In the genomic region with DNA sequence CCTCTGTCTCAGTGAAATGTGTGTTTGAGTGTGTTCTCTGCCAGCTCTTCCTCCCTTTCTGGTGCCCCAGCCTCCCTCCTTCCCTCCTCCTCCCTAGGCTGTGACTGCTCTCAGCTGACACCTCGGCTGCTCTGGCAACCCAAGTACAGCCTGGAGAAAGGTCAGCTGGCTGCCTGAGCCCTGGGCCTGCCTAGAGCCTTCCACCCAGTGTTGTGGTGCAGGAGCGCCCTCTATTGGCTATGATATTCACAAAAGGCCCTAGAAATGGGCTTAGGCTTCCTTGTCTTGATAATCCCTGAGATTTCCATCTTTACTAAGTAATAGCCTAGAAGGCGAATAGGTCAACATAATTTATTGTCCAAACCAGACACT, we compare ENCODE assay signal across 8 mouse cellular contexts.
DNase-seq lines count a peak whose midpoint lies in the region; ATAC-seq and TF ChIP-seq lines count a peak whose summit lies in the region.

No protein-coding gene starts in this region.

- TF ChIP-seq CTCF in testis, adult 2 months (IDR thresholded peaks at IDR 0.05; ENCODE audit: control insufficient read depth, insufficient read depth, insufficient replicate concordance, low read depth, low read length) = peak; percentile 71; the same call in 1 of the 2 replicates

- no peak for TF ChIP-seq POLR2A in testis, adult 2 months (IDR thresholded peaks at IDR 0.05; ENCODE audit: control insufficient read depth, low read depth, low read length)

- peak; percentile 59 for DNase-seq in ES-CJ7 (ENCODE audit: low read depth, low spot score)
- peak; percentile 14 for DNase-seq in c-Kit-positive CD71-positive TER-119-negative erythroid progenitor cells, embryonic 14.5 days (ENCODE audit: low read depth)
- peak; percentile 90 for DNase-seq in forebrain, embryonic 11.5 days (ENCODE audit: low spot score)

- no peaks in the 10 kb centered on the region for H3K9me3 ChIP-seq in forebrain, embryonic 11.5 days (ENCODE audit: control insufficient read depth, low read length)
- no peaks in the 10 kb centered on the region for H3K9me3 ChIP-seq in heart, embryonic 13.5 days
- no peaks in the 10 kb centered on the region for H3K9me3 ChIP-seq in kidney, embryonic 16.5 days (ENCODE audit: low read length)
- no peaks in the 10 kb centered on the region for H3K9me3 ChIP-seq in limb, embryonic 13.5 days
- H3K9me3 ChIP-seq in midbrain, embryonic 16.5 days (replicated peaks; ENCODE audit: control insufficient read depth, low read length, poor library complexity, severe bottlenecking) = no peaks in the 10 kb centered on the region

- no peak overlapping the region for H3K4me2 ChIP-seq in forebrain, embryonic 11.5 days (ENCODE audit: low read depth, low read length, severe bottlenecking)
- H3K4me2 ChIP-seq in heart, embryonic 13.5 days = no peak overlapping the region
- H3K4me2 ChIP-seq in kidney, embryonic 16.5 days (replicated peaks; ENCODE audit: low read depth, low read length) = no peak overlapping the region
- H3K4me2 ChIP-seq in limb, embryonic 13.5 days (replicated peaks) = no peak overlapping the region
- no peak overlapping the region for H3K4me2 ChIP-seq in midbrain, embryonic 16.5 days (ENCODE audit: low read length)

- WGBS in forebrain, embryonic 11.5 days = 3% methylated on average over 3 of the region's 3 CpGs
- WGBS in heart, embryonic 13.5 days = 7% methylated on average over 3 of the region's 3 CpGs
- 3% methylated on average over 3 of the region's 3 CpGs for WGBS in kidney, embryonic 16.5 days
- 3% methylated on average over 3 of the region's 3 CpGs for WGBS in limb, embryonic 13.5 days
- WGBS in midbrain, embryonic 16.5 days = 4% methylated on average over 3 of the region's 3 CpGs

- no peaks in the 10 kb centered on the region for H3K36me3 ChIP-seq in forebrain, embryonic 11.5 days (ENCODE audit: control insufficient read depth, insufficient read depth, low read length)
- H3K36me3 ChIP-seq in heart, embryonic 13.5 days = no peaks in the 10 kb centered on the region
- H3K36me3 ChIP-seq in kidney, embryonic 16.5 days (ENCODE audit: insufficient read depth, low read length) = no peaks in the 10 kb centered on the region
- no peaks in the 10 kb centered on the region for H3K36me3 ChIP-seq in limb, embryonic 13.5 days
- H3K36me3 ChIP-seq in midbrain, embryonic 16.5 days (ENCODE audit: control insufficient read depth, insufficient read depth, low read length) = no peaks in the 10 kb centered on the region
- H3K36me3 ChIP-seq in testis, adult 2 months (ENCODE audit: control insufficient read depth, insufficient read depth, low read length) = no peaks in the 10 kb centered on the region

- H3K9ac ChIP-seq in forebrain, embryonic 11.5 days (ENCODE audit: low read length) = no peak overlapping the region
- no peak overlapping the region for H3K9ac ChIP-seq in heart, embryonic 13.5 days
- H3K9ac ChIP-seq in kidney, embryonic 16.5 days (replicated peaks; ENCODE audit: low read length) = no peak overlapping the region
- no peak overlapping the region for H3K9ac ChIP-seq in limb, embryonic 13.5 days
- no peak overlapping the region for H3K9ac ChIP-seq in midbrain, embryonic 16.5 days (ENCODE audit: low read depth, low read length)

- peaks cover 4% of the 10 kb centered on the region; the same call in 1 of the 2 replicates for H3K4me1 ChIP-seq in forebrain, embryonic 11.5 days (replicated peaks; ENCODE audit: control insufficient read depth, insufficient read depth, low read length)
- peaks cover 16% of the 10 kb centered on the region for H3K4me1 ChIP-seq in heart, embryonic 13.5 days
- H3K4me1 ChIP-seq in kidney, embryonic 16.5 days (ENCODE audit: insufficient read depth, low read length) = peaks cover 9% of the 10 kb centered on the region
- H3K4me1 ChIP-seq in limb, embryonic 13.5 days = peaks cover 13% of the 10 kb centered on the region
- H3K4me1 ChIP-seq in midbrain, embryonic 16.5 days (ENCODE audit: control insufficient read depth, insufficient read depth, low read length) = 0 out of 2 replicates have a peak, but pooled peaks cover 2% of the 10 kb centered on the region
- H3K4me1 ChIP-seq in testis, adult 2 months (ENCODE audit: control insufficient read depth, insufficient read depth, low read length) = no peaks in the 10 kb centered on the region

- H3K4me3 ChIP-seq in forebrain, embryonic 11.5 days (ENCODE audit: low read depth, low read length) = no peak overlapping the region
- no peak overlapping the region for H3K4me3 ChIP-seq in heart, embryonic 13.5 days
- no peak overlapping the region for H3K4me3 ChIP-seq in kidney, embryonic 16.5 days (ENCODE audit: low read length)
- H3K4me3 ChIP-seq in limb, embryonic 13.5 days = no peak overlapping the region
- no peak overlapping the region for H3K4me3 ChIP-seq in midbrain, embryonic 16.5 days (ENCODE audit: low read depth, low read length)
- H3K4me3 ChIP-seq in testis, adult 2 months (ENCODE audit: control insufficient read depth, low read depth, low read length) = no peak overlapping the region

- no peak overlapping the region for H3K27ac ChIP-seq in forebrain, embryonic 11.5 days (ENCODE audit: low read depth, low read length)
- H3K27ac ChIP-seq in heart, embryonic 13.5 days (replicated peaks) = no peak overlapping the region
- H3K27ac ChIP-seq in kidney, embryonic 16.5 days (ENCODE audit: low read length) = no peak overlapping the region
- H3K27ac ChIP-seq in limb, embryonic 13.5 days = no peak overlapping the region
- H3K27ac ChIP-seq in midbrain, embryonic 16.5 days (ENCODE audit: low read length) = no peak overlapping the region
- H3K27ac ChIP-seq in testis, adult 2 months (ENCODE audit: control insufficient read depth, insufficient read depth, low read depth, low read length) = no peak overlapping the region

- no peaks in the 10 kb centered on the region for H3K27me3 ChIP-seq in forebrain, embryonic 11.5 days (ENCODE audit: control insufficient read depth, insufficient read depth, low read length)
- H3K27me3 ChIP-seq in heart, embryonic 13.5 days (replicated peaks) = no peaks in the 10 kb centered on the region
- no peaks in the 10 kb centered on the region for H3K27me3 ChIP-seq in kidney, embryonic 16.5 days (ENCODE audit: insufficient read depth, low read length)
- no peaks in the 10 kb centered on the region for H3K27me3 ChIP-seq in limb, embryonic 13.5 days
- no peaks in the 10 kb centered on the region for H3K27me3 ChIP-seq in midbrain, embryonic 16.5 days (ENCODE audit: control insufficient read depth, insufficient read depth, low read depth, low read length)
- H3K27me3 ChIP-seq in testis, adult 2 months (ENCODE audit: control insufficient read depth, insufficient read depth, low read length) = no peaks in the 10 kb centered on the region

- ATAC-seq in forebrain, embryonic 11.5 days (replicated peaks; ENCODE audit: low FRiP score) = peak; percentile 98
- peak; percentile 78; the same call in 1 of the 2 replicates for ATAC-seq in heart, embryonic 13.5 days (ENCODE audit: extremely low read depth, insufficient number of reproducible peaks, low FRiP score, low TSS enrichment)
- ATAC-seq in kidney, embryonic 16.5 days (ENCODE audit: low FRiP score, low TSS enrichment) = peak; percentile 99
- ATAC-seq in limb, embryonic 13.5 days (ENCODE audit: low FRiP score, low read depth) = peak; percentile 97
- peak; percentile 98 for ATAC-seq in midbrain, embryonic 16.5 days

Comparison
In these comparisons a context has a peak if more than half of its experiments do, and no peak if none do; other contexts are left out.
1. DNase-seq: peak in every context shown above with its lines; median percentile 90 in forebrain, embryonic 11.5 days; 59 in ES-CJ7; 14 in c-Kit-positive CD71-positive TER-119-negative erythroid progenitor cells, embryonic 14.5 days.